Mouse (Mus musculus) megakaryocyte, adult 5-6 weeks (primary cell): ENCODE results near the gene Prph. TPM values are rescaled to one million over a fixed set of nuclear protein-coding genes. Genes with fewer than 3 reads are reported as not detected.
A peak's percentile ranks its signal among the peaks of the same experiment; 100 is the strongest.

Experiments
- ATAC-seq: 2 replicates; pipeline ENCODE4 v1.8.0; 2016; ENCODE audit warnings: mild to moderate bottlenecking, inconsistent platforms; ENCODE audit not compliant: poor library complexity, severe bottlenecking
- total RNA-seq, 2 experiments: library from RNA; stranded (forward) in 1 of 2; stranded (reverse) in 1 of 2; fragments of 153-499, 151-499 nt in 1 of 2; fragments of 221-1000, 200-1000 nt in 1 of 2; gene quantifications; 2 replicates each; pipeline versions ENCODE4 v1.2.3 to v1.2.4; 2015 to 2017

Prph gene
- total RNA-seq, 2 experiments from 2014 or later, result not detected

GRCm38 (mm10) chr15:99096061-99096793, 41.3 kb downstream of the Prph start:
- no peak for ATAC-seq

GRCm38 (mm10) chr15:99096831-99097500, 42.0 kb downstream of the Prph start:
- no peak for ATAC-seq

- no peak for ATAC-seq
These were observed 43.0 kb downstream of the Prph start for GRCm38 (mm10) chr15:99097840-99098492.

- no peak for ATAC-seq
These were observed 43.5 kb downstream of the Prph start for GRCm38 (mm10) chr15:99098493-99098861.

GRCm38 (mm10) chr15:99099139-99099556, 44.2 kb downstream of the Prph start:
- ATAC-seq, result peak; percentile 51; the same call in 1 of the 2 replicates

GRCm38 (mm10) chr15:99099984-99100383, 45.0 kb downstream of the Prph start:
- ATAC-seq, result no peak

GRCm38 (mm10) chr15:99105238-99105637, 50.3 kb downstream of the Prph start:
- ATAC-seq, result no peak

GRCm38 (mm10) chr15:99107866-99108265, 52.9 kb downstream of the Prph start:
- no peak for ATAC-seq

Other genes with a start within 250 kb of the Prph start
- gene Ddn, start 245.7 kb upstream of the Prph start, total RNA-seq (2015), result not detected in 2 replicates
- gene Ddn, start 245.7 kb upstream of the Prph start, total RNA-seq (2017), result 0.15 and 0.16 TPM in 2 replicates
- gene Prkag1, start 223.7 kb upstream of the Prph start, total RNA-seq (2015), result 60.5 TPM in 2 replicates
- 99.7 and 126 TPM in 2 replicates for gene Prkag1, start 223.7 kb upstream of the Prph start, total RNA-seq (2017)
- 33.7 and 37.1 TPM in 2 replicates for gene Kmt2d, start 184.0 kb upstream of the Prph start, total RNA-seq (2015)
- gene Kmt2d, start 184.0 kb upstream of the Prph start, total RNA-seq (2017), result 16.7 and 52.1 TPM in 2 replicates
- gene Rhebl1, start 160.6 kb upstream of the Prph start, total RNA-seq (2015), result 4.8 and 9.6 TPM in 2 replicates
- gene Rhebl1, start 160.6 kb upstream of the Prph start, total RNA-seq (2017), result 3.4 and 10.2 TPM in 2 replicates
- not detected in 2 replicates for gene Dhh, start 156.6 kb upstream of the Prph start, total RNA-seq (2015)
- gene Dhh, start 156.6 kb upstream of the Prph start, total RNA-seq (2017), result not detected in 2 replicates
- 10.7 and 11.1 TPM in 2 replicates for gene Lmbr1l, start 136.9 kb upstream of the Prph start, total RNA-seq (2015)
- gene Lmbr1l, start 136.9 kb upstream of the Prph start, total RNA-seq (2017), result 11.1 and 28.8 TPM in 2 replicates
- 2,048 and 2,084 TPM in 2 replicates for gene Tuba1b, start 120.6 kb upstream of the Prph start, total RNA-seq (2015)
- gene Tuba1b, start 120.6 kb upstream of the Prph start, total RNA-seq (2017), result 628 and 646 TPM in 2 replicates
- 0.25 and 0.64 TPM in 2 replicates for gene Gm49450, start 101.6 kb upstream of the Prph start, total RNA-seq (2015)
- not detected in 2 replicates for gene Gm49450, start 101.6 kb upstream of the Prph start, total RNA-seq (2017)
- 118 and 120 TPM in 2 replicates for gene Tuba1a, start 101.5 kb upstream of the Prph start, total RNA-seq (2015)
- 64.2 and 66.5 TPM in 2 replicates for gene Tuba1a, start 101.5 kb upstream of the Prph start, total RNA-seq (2017)
- gene Tuba1c, start 25.3 kb upstream of the Prph start, total RNA-seq (2015), result 232 and 270 TPM in 2 replicates
- 124 and 128 TPM in 2 replicates for gene Tuba1c, start 25.3 kb upstream of the Prph start, total RNA-seq (2017)
- 27.1 and 37.2 TPM in 2 replicates for gene Troap, start 19.4 kb downstream of the Prph start, total RNA-seq (2015)
- 27.9 and 28.3 TPM in 2 replicates for gene Troap, start 19.4 kb downstream of the Prph start, total RNA-seq (2017)
- gene C1ql4, start 32.6 kb downstream of the Prph start, total RNA-seq (2015), result not detected in 2 replicates
- gene C1ql4, start 32.6 kb downstream of the Prph start, total RNA-seq (2017), result not detected in 2 replicates
- not detected in 2 replicates for gene Dnajc22, start 38.0 kb downstream of the Prph start, total RNA-seq (2015)
- gene Dnajc22, start 38.0 kb downstream of the Prph start, total RNA-seq (2017), result 0.11 TPM in 1 of 2 replicates, not detected in the other
- gene Spats2, start 70.7 kb downstream of the Prph start, total RNA-seq (2015), result not detected in 2 replicates
- gene Spats2, start 70.7 kb downstream of the Prph start, total RNA-seq (2017), result not detected in 2 replicates
- gene Kcnh3, start 169.7 kb downstream of the Prph start, total RNA-seq (2015), result not detected in 2 replicates
- not detected in 2 replicates for gene Kcnh3, start 169.7 kb downstream of the Prph start, total RNA-seq (2017)
- gene Mcrs1, start 196.8 kb downstream of the Prph start, total RNA-seq (2015), result 30.6 and 38.3 TPM in 2 replicates
- gene Mcrs1, start 196.8 kb downstream of the Prph start, total RNA-seq (2017), result 29.4 and 30.4 TPM in 2 replicates
- 0.27 and 0.89 TPM in 2 replicates for gene Prpf40b, start 239.9 kb downstream of the Prph start, total RNA-seq (2015)
- gene Prpf40b, start 239.9 kb downstream of the Prph start, total RNA-seq (2017), result 0.12 and 1.1 TPM in 2 replicates
- not detected in 2 replicates for gene Fam186b, start 240.7 kb downstream of the Prph start, total RNA-seq (2015)
- not detected in 2 replicates for gene Fam186b, start 240.7 kb downstream of the Prph start, total RNA-seq (2017)